Mouse (Mus musculus) kidney, postnatal 0 days (tissue): ENCODE measurements around the gene Tst. TPM values are rescaled to one million over a fixed set of nuclear protein-coding genes. Genes with fewer than 3 reads are reported as not detected.
A peak's percentile ranks its signal among the peaks of the same experiment; 100 is the strongest.

Source experiments
- ATAC-seq: fragments of 200-750 bp; cut with Nextera tagmentation; replicated peaks from 2 replicates; pipeline ENCODE4 v1.8.0; 2017; ENCODE audit warnings: low read depth, moderate number of reproducible peaks, moderate TSS enrichment, moderate library complexity; ENCODE audit not compliant: low FRiP score
- DNase-seq: peaks from one replicate; pipeline ENCODE4 v3.0.0-alpha.2; 2016; ENCODE audit warnings: low spot score
- H3K27ac ChIP-seq: fragments of 300-500 bp; sonication (generic); 2 replicates; pipeline ENCODE4 v1.5.1; 2014; ENCODE audit warnings: mild to moderate bottlenecking
- H3K27me3 ChIP-seq: fragments of 300-500 bp; sonication (generic); 2 replicates; pipeline ENCODE4 v1.6.1; 2014; ENCODE audit warnings: low read length, mixed read lengths; ENCODE audit not compliant: insufficient read depth
- H3K36me3 ChIP-seq: fragments of 300-500 bp; sonication (generic); 2 replicates; pipeline ENCODE4 v1.6.1; 2014; ENCODE audit warnings: low read length, mixed read lengths; ENCODE audit not compliant: insufficient read depth
- H3K4me1 ChIP-seq: fragments of 300-500 bp; sonication (generic); replicated peaks from 2 replicates; pipeline ENCODE4 v1.6.1; 2014; ENCODE audit warnings: antibody characterized with exemption, low read length, mixed read lengths; ENCODE audit not compliant: insufficient read depth
- H3K4me2 ChIP-seq: fragments of 300-500 bp; sonication (generic); 2 replicates; pipeline ENCODE4 v1.6.1; 2014; ENCODE audit warnings: mild to moderate bottlenecking, low read length, moderate library complexity, mixed read lengths
- H3K4me3 ChIP-seq: fragments of 300-500 bp; sonication (generic); replicated peaks from 2 replicates; pipeline ENCODE4 v1.5.1; 2014; ENCODE audit warnings: low read depth, low read length
- H3K9ac ChIP-seq: fragments of 300-500 bp; sonication (generic); 2 replicates; pipeline ENCODE4 v1.6.1; 2014; ENCODE audit warnings: low read depth, low read length
- H3K9me3 ChIP-seq: fragments of 300-500 bp; sonication (generic); replicated peaks from 2 replicates; pipeline ENCODE4 v1.6.1; 2016; ENCODE audit warnings: low read length, inconsistent platforms, mixed read lengths
- CTCF ChIP-seq: IDR thresholded peaks from 2 replicates; pipeline ENCODE4 v1.5.1; 2016; ENCODE audit warnings: antibody characterized with exemption, low read depth, mild to moderate bottlenecking, moderate library complexity
- WGBS: fragments of 180-500 bp; shearing (Covaris S2); extraction: QIAGEN DNeasy Blood & Tissue Kit; methylation state at CpG from one replicate; pipeline ENCODE4 v1.1.7; 2014; 5-methylcytosine and 5-hydroxymethylcytosine counted together
- polyA plus RNA-seq: library from polyadenylated mRNA; unstranded; fragments of >200 nt; fragmentation: Nextera tagmentation; extraction: Ambion mirVana; gene quantifications from 2 replicates; pipeline ENCODE4 v1.2.1, GENCODE M21; 2015

Gene Tst
- polyA plus RNA-seq, 1 experiment from 2014 or later, result 128 TPM

- Histone ChIP-seq H3K4me2 (no peak overlapping the region), H3K36me3 (no peaks in the 10 kb centered on the region), H3K4me3 (no peak overlapping the region), H3K9me3 (no peaks in the 10 kb centered on the region), H3K9ac (no peak overlapping the region), H3K27me3 (no peaks in the 10 kb centered on the region), H3K4me1 (no peaks in the 10 kb centered on the region), H3K27ac (no peak overlapping the region)
- DNase-seq, result no peak
- ATAC-seq, result no peak
- no peak for TF ChIP-seq CTCF
- 72% methylated on average over 6 of the region's 6 CpGs for WGBS
These were observed 43.4 kb upstream of the Tst start for GRCm38 (mm10) chr15:78449131-78449530.

- H3K27me3 ChIP-seq, result no peaks in the 10 kb centered on the region
- DNase-seq (peak; percentile 97), ATAC-seq (0 out of 2 replicates have a peak, but pooled peaks have one; percentile 34)
- H3K9ac ChIP-seq, result no peak overlapping the region
- under 1% methylated on average over 22 of the region's 22 CpGs for WGBS
- H3K4me3 ChIP-seq, result peak overlapping the region; percentile 18
- H3K27ac ChIP-seq, result peak overlapping the region; percentile 58
- peak overlapping the region; percentile 51 for H3K4me2 ChIP-seq
- no peaks in the 10 kb centered on the region for H3K4me1 ChIP-seq
- H3K36me3 ChIP-seq, result no peaks in the 10 kb centered on the region
- no peaks in the 10 kb centered on the region for H3K9me3 ChIP-seq
- TF ChIP-seq CTCF, result peak; percentile 96
These were observed 42.2 kb upstream of the Tst start for GRCm38 (mm10) chr15:78447746-78448535.

GRCm38 (mm10) chr15:78447121-78447520, 41.4 kb upstream of the Tst start:
- no peak for TF ChIP-seq CTCF
- no peak for ATAC-seq
- H3K4me2 ChIP-seq, result no peak overlapping the region
- WGBS, result 33% methylated on average over 7 of the region's 7 CpGs
- H3K4me3 ChIP-seq, result no peak overlapping the region
- no peaks in the 10 kb centered on the region for H3K4me1 ChIP-seq
- peak overlapping the region; percentile 32; the same call in 1 of the 2 replicates for H3K9ac ChIP-seq
- no peaks in the 10 kb centered on the region for H3K27me3 ChIP-seq
- no peaks in the 10 kb centered on the region for H3K36me3 ChIP-seq
- DNase-seq, result no peak
- H3K27ac ChIP-seq, result no peak overlapping the region
- H3K9me3 ChIP-seq, result no peaks in the 10 kb centered on the region

- Histone ChIP-seq H3K27me3 (no peaks in the 10 kb centered on the region), H3K27ac (no peak overlapping the region), H3K36me3 (no peaks in the 10 kb centered on the region), H3K4me2 (no peak overlapping the region), H3K9me3 (no peaks in the 10 kb centered on the region), H3K9ac (no peak overlapping the region), H3K4me3 (no peak overlapping the region), H3K4me1 (no peaks in the 10 kb centered on the region)
- WGBS, result 34% methylated on average over 6 of the region's 6 CpGs
- no peak for TF ChIP-seq CTCF
- DNase-seq (no peak), ATAC-seq (no peak)
These were observed 38.1 kb upstream of the Tst start for GRCm38 (mm10) chr15:78443857-78444256.

GRCm38 (mm10) chr15:78442231-78442630, 36.5 kb upstream of the Tst start:
- Histone ChIP-seq H3K9me3 (no peaks in the 10 kb centered on the region), H3K4me1 (peaks cover 4% of the 10 kb centered on the region; the same call in 1 of the 2 replicates), H3K27me3 (no peaks in the 10 kb centered on the region), H3K36me3 (no peaks in the 10 kb centered on the region), H3K4me2 (no peak overlapping the region), H3K27ac (no peak overlapping the region), H3K9ac (no peak overlapping the region), H3K4me3 (no peak overlapping the region)
- DNase-seq, result no peak
- WGBS, result 91% methylated on average over 19 of the region's 19 CpGs
- TF ChIP-seq CTCF, result no peak
- no peak for ATAC-seq

- no peak for TF ChIP-seq CTCF
- H3K36me3 ChIP-seq, result 0 out of 2 replicates have a peak, but pooled peaks cover 5% of the 10 kb centered on the region
- WGBS, result 70% methylated on average over 9 of the region's 9 CpGs
- H3K9me3 ChIP-seq, result no peaks in the 10 kb centered on the region
- H3K9ac ChIP-seq, result no peak overlapping the region
- DNase-seq, result no peak
- H3K4me2 ChIP-seq, result no peak overlapping the region
- H3K4me3 ChIP-seq, result no peak overlapping the region
- peaks cover 15% of the 10 kb centered on the region for H3K4me1 ChIP-seq
- no peak overlapping the region for H3K27ac ChIP-seq
- ATAC-seq, result no peak
- H3K27me3 ChIP-seq, result no peaks in the 10 kb centered on the region
These were observed 33.3 kb upstream of the Tst start for GRCm38 (mm10) chr15:78438973-78439372.
